Mouse (Mus musculus): ENCODE data around the gene Mapk8ip1.

GRCm38 (mm10) chr2:92431611-92432179 lies 30.6 kb upstream of the Mapk8ip1 start:
- TF ChIP-seq CTCF (IDR thresholded peaks at IDR 0.05) (no peak), POLR2A (IDR thresholded peaks at IDR 0.05; ENCODE audit: insufficient read depth, low read depth, low read length) (no peak), EP300 (IDR thresholded peaks at IDR 0.05; ENCODE audit: insufficient read depth, low read depth, low read length) (no peak)
